Mouse (Mus musculus) hindbrain, embryonic 10.5 days (tissue): ENCODE data around the gene Gm13289. TPM values are rescaled to one million over a fixed set of nuclear protein-coding genes. Genes with fewer than 3 reads are reported as not detected.
"Not testable (repeated sequence)": the region's sequence is repeated elsewhere in the genome, so short reads cannot be mapped to it uniquely, and the experiment has no call there.

Experiments used
- DNase-seq: peaks from one replicate; pipeline ENCODE4 v3.0.0-alpha.2; 2017; ENCODE audit warnings: low spot score
- H3K27ac ChIP-seq: fragments of 300-500 bp; sonication (generic); 2 replicates; pipeline ENCODE4 v1.5.1; 2016; ENCODE audit warnings: mild to moderate bottlenecking, moderate library complexity
- H3K27me3 ChIP-seq: fragments of 300-500 bp; sonication (generic); 2 replicates; pipeline ENCODE4 v1.6.1; 2016; ENCODE audit warnings: mild to moderate bottlenecking; ENCODE audit not compliant: poor library complexity, insufficient read depth, severe bottlenecking
- H3K36me3 ChIP-seq: fragments of 300-500 bp; sonication (generic); 2 replicates; pipeline ENCODE4 v1.6.1; 2016; ENCODE audit warnings: mild to moderate bottlenecking, moderate library complexity
- H3K4me1 ChIP-seq: fragments of 300-500 bp; sonication (generic); replicated peaks from 2 replicates; pipeline ENCODE4 v1.6.1; 2016; ENCODE audit warnings: mild to moderate bottlenecking
- H3K4me3 ChIP-seq: fragments of 300-500 bp; sonication (generic); 2 replicates; pipeline ENCODE4 v1.5.1; 2016; ENCODE audit warnings: mild to moderate bottlenecking, moderate library complexity
- H3K9me3 ChIP-seq: fragments of 300-500 bp; sonication (generic); 2 replicates; pipeline ENCODE4 v1.6.1; 2016; ENCODE audit warnings: mild to moderate bottlenecking, moderate library complexity
- WGBS: fragments of 180-500 bp; shearing (Covaris S2); methylation state at CpG from one replicate; pipeline ENCODE4 v1.1.7; 2016; 5-methylcytosine and 5-hydroxymethylcytosine counted together
- polyA plus RNA-seq: library from polyadenylated mRNA; unstranded; fragments of >200 nt; fragmentation: Nextera tagmentation; extraction: Ambion mirVana; gene quantifications from 2 replicates; pipeline ENCODE4 v1.2.1, GENCODE M21; 2016

The Gm13289 gene
- not detected in 2 replicates for polyA plus RNA-seq

DNA sequence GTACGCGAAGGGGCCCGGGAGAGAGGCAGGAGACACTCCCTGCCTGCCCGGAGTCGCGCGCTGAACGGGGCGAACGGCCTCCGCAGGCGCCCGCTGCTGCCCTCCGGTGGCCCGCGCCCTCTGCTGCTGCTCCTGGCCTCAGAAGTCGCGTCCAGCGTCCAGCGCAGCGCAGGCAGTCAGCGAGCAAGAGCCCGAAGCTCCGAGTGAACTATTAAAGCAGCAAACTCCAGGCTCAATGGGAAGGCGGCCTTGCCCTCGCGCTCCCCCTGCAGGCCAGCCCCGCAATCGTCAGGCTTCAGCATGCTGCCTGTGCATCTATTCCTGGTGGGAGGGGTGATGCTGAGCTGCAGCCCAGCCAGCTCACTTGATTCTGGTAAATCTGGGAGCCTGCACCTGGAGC lies at the start of gene Gm13289:
Gene Gm13289 (plus strand): TSS at position 301 of the 400 bp plus-strand sequence.
- not testable (repeated sequence) for H3K27me3 ChIP-seq, H3K27ac ChIP-seq, H3K4me1 ChIP-seq, DNase-seq, H3K4me3 ChIP-seq, H3K36me3 ChIP-seq, H3K9me3 ChIP-seq
- WGBS = no CpG with 5 or more reads among the region's 29 CpGs

DNA sequence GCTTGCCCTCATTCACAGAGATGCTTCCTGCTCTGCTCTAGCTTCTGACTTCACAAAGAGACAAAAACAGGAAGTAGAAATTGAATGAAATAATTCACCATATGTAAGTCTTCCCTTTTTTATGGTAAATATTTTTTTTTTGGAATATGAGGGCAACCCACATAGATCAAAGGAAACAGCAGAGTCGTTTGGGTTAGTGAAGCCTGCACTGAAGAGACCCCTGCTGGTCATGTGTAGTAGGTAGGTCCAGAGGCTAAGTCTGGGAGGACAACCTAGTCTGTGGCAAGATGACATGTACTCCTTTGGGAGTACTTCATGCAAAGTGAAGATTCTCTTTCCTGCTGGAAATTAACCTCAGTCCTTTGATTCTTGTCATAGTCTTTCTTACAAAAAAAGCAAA lies 49.4 kb upstream of the Gm13289 start:
- Histone ChIP-seq H3K36me3 (no peaks in the 10 kb centered on the region), H3K4me3 (no peak overlapping the region), H3K27ac (no peak overlapping the region), H3K4me1 (no peaks in the 10 kb centered on the region), H3K27me3 (no peaks in the 10 kb centered on the region), H3K9me3 (no peaks in the 10 kb centered on the region)
- 5% methylated on average over 1 of the region's 1 CpGs for WGBS
- no peak for DNase-seq

DNA sequence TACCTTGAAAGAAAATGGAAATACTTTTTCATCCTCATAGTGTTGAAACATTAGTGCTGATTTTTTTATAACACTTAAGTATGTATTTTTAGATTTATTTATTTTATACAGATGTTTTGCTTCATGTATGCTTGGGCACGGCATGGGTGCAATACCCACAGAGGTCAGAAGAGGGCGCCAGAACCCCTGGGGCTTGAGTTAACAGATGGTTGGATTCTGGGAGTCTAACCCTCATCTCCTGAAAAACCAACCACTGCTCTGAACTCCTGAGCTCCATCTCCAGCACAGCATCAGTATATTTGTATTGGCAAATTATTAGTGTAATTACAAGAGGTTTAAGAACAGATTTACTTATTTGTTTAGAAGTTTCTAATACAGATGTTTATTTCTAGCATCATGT lies 38.2 kb upstream of the Gm13289 start:
- H3K36me3 ChIP-seq = no peaks in the 10 kb centered on the region
- no peaks in the 10 kb centered on the region for H3K27me3 ChIP-seq
- H3K9me3 ChIP-seq = no peaks in the 10 kb centered on the region
- peak; percentile 83 for DNase-seq
- WGBS = 7% methylated on average over 2 of the region's 2 CpGs
- no peaks in the 10 kb centered on the region for H3K4me1 ChIP-seq
- H3K4me3 ChIP-seq = no peak overlapping the region
- no peak overlapping the region for H3K27ac ChIP-seq

DNA sequence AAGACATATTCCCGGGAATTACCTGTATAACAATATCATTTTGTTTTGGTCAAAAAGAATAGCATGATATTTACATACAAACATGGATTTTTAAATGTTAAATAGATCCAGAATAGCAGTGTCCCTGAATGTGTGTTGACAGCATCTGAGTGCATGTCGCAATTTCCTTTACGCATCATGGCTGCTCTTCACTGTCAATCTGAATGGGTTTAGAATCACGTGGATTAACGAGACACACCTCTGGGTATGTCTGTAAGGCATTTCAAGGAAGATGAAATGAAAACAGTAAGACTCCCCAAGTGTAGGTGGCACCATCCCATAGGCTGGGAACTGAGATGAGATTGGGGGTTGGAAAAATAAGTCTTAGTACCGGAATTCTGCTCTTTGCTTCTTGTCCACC lies 37.7 kb upstream of the Gm13289 start:
- Histone ChIP-seq H3K27ac (no peak overlapping the region), H3K4me3 (no peak overlapping the region), H3K9me3 (no peaks in the 10 kb centered on the region), H3K27me3 (no peaks in the 10 kb centered on the region), H3K4me1 (no peaks in the 10 kb centered on the region), H3K36me3 (no peaks in the 10 kb centered on the region)
- 93% methylated on average over 6 of the region's 6 CpGs for WGBS
- DNase-seq = no peak

DNA sequence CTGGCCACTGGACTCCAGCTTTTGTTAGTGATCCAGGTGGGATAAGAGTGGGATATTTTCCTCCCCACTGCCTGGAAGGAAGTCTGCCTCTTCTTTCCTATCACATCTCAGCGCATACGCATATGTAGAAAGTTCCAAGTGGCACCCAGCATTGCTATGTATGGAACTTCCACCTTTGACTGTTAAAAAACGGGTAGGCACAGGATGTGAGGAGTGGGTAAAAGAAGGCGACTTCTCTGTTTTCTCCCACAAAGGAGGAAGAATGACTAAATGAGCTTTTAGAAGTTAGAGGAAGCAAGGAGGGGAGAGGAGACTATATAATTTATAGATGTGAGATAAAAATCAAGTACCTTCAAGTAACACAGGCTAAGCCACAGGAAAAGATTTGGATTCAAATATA lies 35.3 kb upstream of the Gm13289 start:
- no peak for DNase-seq

DNA sequence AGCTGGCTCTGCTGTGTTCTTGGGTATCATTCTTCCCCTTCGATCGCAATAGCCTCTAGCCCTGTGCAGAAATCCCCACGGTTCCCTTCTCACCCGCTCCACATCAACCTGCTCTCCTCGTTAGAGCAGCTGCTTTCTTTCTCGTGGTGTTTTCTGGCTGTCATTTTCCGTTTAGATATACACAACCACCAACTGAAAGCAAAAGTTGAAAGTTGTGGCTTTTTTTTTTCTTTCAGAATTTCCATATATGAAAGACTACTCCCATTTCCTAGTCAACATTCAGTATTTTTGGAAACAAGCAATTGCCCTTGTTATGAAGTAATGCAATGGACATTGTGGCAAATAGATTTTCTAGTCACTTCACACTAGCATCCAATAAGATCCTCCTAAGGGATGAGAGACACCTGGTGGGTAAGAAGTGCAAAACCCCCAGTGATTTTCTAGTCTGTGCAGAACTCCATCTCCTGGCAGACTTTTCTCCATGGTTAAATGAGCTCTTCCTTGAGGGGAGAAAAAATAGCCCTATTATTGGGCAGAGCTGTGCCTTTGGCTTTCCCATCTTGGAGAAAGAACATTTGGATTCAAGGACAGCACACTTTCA lies 33.9 kb upstream of the Gm13289 start:
- 86% methylated on average over 7 of the region's 7 CpGs for WGBS
- no peak for DNase-seq
- no peaks in the 10 kb centered on the region for H3K36me3 ChIP-seq

More for the DNA sequence above, 35.3 kb upstream of the Gm13289 start:
- no peak overlapping the region for H3K4me3 ChIP-seq
- H3K27ac ChIP-seq = no peak overlapping the region
- no peaks in the 10 kb centered on the region for H3K4me1 ChIP-seq
- H3K36me3 ChIP-seq = no peaks in the 10 kb centered on the region
- H3K9me3 ChIP-seq = no peaks in the 10 kb centered on the region
- 94% methylated on average over 4 of the region's 4 CpGs for WGBS
- no peaks in the 10 kb centered on the region for H3K27me3 ChIP-seq

DNA sequence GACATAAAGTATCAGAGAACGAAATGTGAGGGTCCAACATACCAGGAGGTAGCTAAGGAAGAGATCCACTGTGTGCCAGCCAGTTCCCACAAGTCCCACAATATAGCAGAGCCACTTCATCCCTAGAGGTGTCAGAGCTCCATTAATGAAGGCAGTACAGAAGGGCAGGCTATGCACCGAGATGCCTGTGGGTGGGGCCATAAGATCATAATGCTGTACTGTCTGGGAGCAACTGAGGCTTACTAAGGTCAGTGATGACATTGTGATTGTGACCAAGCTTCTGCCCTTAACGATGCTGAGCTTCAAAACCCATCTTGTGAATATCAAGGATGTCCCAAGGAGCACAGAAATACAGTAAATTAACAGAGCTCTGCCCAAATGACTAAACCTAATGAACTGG lies 32.5 kb upstream of the Gm13289 start:
- WGBS = 84% methylated on average over 3 of the region's 3 CpGs
- H3K4me1 ChIP-seq = no peaks in the 10 kb centered on the region
- no peak overlapping the region for H3K27ac ChIP-seq
- DNase-seq = no peak
- no peak overlapping the region for H3K4me3 ChIP-seq
- H3K9me3 ChIP-seq = no peaks in the 10 kb centered on the region
- H3K36me3 ChIP-seq = no peaks in the 10 kb centered on the region
- H3K27me3 ChIP-seq = no peaks in the 10 kb centered on the region

More for the DNA sequence above, 33.9 kb upstream of the Gm13289 start:
- Histone ChIP-seq H3K27ac (no peak overlapping the region), H3K9me3 (no peaks in the 10 kb centered on the region), H3K4me1 (no peaks in the 10 kb centered on the region), H3K4me3 (no peak overlapping the region), H3K27me3 (no peaks in the 10 kb centered on the region)

DNA sequence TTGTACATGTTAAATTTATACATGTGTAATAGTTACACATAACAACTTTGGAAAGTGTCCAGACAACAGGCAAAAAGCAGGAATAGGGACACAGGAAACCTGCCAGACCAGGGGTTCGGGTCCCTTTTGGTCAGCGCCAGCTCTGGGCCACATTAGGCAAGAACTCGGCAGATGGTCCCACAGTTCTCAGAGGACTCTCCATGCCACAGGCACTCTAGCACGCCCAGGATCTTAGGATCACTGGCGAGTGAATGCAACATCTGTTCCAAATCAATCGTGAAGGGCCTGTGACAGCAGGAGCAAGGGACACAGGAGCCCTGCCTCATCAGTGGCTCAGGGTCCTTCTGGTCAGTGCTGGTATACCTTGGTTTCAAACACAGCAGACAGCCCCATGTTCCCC lies 26.8 kb upstream of the Gm13289 start:
- Histone ChIP-seq H3K36me3 (no peaks in the 10 kb centered on the region), H3K9me3 (no peaks in the 10 kb centered on the region), H3K27ac (no peak overlapping the region), H3K4me1 (no peaks in the 10 kb centered on the region), H3K4me3 (no peak overlapping the region), H3K27me3 (no peaks in the 10 kb centered on the region)
- no peak for DNase-seq
- 63% methylated on average over 6 of the region's 6 CpGs for WGBS

DNA sequence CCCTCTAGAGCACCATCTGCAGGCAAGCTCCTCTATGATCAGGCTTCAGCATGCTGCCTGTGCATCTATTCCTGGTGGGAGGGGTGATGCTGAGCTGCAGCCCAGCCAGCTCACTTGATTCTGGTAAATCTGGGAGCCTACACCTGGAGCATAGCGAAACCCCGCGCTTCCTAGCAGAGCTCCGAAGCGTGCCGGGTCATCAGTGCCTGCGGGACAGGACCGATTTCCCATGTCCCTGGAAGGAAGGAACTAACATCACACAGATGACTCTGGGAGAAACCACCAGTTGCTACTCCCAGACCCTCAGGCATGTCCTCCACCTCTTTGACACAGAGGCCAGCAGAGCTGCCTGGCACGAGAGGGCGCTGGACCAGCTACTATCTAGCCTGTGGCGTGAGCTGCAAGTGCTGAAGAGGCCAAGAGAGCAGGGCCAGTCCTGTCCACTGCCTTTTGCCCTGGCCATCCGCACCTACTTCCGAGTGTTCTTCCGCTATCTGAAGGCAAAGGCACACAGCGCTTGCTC lies 21.8 kb upstream of the Gm13289 start, which contains the start of gene Gm13271:
Gene Gm13271 (plus strand): TSS at position 51 of the 523 bp plus-strand sequence.
- WGBS = 75% methylated on average over 15 of the region's 15 CpGs
- not testable (repeated sequence) for H3K27ac ChIP-seq, H3K4me3 ChIP-seq, DNase-seq, H3K9me3 ChIP-seq, H3K27me3 ChIP-seq, H3K4me1 ChIP-seq, H3K36me3 ChIP-seq

DNA sequence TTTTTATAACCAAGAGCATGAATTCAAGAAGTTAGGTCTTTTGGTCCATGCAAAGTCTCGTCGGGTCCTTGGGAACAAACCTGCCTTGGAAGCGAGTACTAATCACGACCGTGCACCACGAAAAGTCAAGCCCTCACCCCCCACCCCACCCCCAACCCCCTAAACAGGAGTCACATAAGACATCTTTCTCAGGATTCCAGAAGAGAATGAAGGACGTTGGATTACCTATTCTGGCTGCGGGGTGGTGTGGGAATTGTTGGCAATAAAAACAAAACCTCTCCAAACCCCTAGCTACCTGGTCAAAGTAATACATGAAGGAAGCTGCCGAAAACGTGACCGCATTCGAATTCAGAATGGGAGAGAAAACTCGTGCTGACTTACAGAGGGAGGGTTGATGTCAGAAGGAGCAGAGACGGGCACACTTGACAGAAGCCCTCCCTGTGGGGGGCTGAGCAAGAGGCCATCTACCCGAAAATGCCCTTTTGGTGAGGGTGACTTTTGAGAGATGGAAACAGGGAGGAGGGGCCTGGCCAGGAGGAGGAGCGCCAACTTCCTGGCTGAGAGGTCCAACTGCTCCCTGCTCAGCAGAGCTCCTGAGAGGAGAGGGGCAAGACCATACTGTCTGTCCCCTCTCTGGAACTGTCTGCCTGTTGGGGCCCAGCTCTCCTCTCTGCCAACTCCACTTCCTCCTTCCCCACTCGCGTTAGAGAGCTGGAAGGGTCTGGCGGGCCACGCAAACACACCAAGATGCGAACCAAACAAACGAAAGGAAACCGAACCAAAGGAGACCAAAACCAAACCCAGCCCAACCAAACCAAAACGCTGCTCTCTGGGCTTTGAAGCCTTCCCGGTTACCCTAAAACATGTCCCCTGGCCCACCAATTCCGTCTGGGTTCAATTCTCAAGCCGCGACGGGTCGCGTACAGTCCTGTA lies 19.9 kb upstream of the Gm13289 start:
- peak; percentile 60 for DNase-seq
- not testable (repeated sequence) for H3K36me3 ChIP-seq, H3K9me3 ChIP-seq, H3K27me3 ChIP-seq, H3K4me1 ChIP-seq
- H3K4me3 ChIP-seq = peak overlapping the region; percentile 60
- WGBS = 13% methylated on average over 29 of the region's 31 CpGs
- peak overlapping the region; percentile 90 for H3K27ac ChIP-seq

DNA sequence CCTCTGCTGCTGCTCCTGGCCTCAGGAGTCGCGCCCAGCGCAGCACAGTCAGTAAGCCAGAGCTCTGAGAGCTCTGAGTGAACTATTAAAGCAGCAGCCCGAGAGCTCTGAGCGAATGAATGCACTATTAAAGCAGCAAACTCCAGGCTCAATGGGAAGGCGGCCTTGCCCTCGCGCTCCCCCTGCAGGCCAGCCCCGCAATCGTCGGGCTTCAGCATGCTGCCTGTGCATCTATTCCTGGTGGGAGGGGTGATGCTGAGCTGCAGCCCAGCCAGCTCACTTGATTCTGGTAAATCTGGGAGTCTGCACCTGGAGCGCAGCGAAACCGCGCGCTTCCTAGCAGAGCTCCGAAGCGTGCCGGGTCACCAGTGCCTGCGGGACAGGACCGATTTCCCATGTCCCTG lies 19.1 kb upstream of the Gm13289 start:
- WGBS = under 1% methylated on average over 21 of the region's 21 CpGs

DNA sequence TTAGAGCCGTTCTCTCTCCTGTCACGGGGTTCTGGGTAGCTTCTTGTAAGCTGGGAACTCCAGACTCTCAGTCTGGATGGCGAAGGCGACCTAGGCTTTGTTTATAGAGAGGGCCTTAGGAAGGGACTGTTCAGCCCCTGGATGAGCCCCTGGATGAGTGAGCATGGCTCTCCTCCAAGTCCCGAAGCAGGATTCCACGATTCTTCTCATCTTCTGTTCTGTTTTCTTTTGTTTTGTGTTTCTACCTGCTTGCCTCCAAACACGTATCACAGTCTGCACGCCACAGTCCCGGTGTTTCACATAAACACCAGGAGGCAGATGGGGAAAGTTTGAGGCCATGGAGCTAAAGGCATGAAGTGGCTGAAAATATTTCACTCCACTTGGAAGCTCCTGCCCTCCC lies 18.0 kb upstream of the Gm13289 start:
- 89% methylated on average over 9 of the region's 9 CpGs for WGBS
- H3K27ac ChIP-seq, H3K4me1 ChIP-seq, H3K27me3 ChIP-seq, H3K9me3 ChIP-seq, DNase-seq, H3K4me3 ChIP-seq, H3K36me3 ChIP-seq: not testable (repeated sequence)

More for the DNA sequence above, 19.1 kb upstream of the Gm13289 start:
- not testable (repeated sequence) for H3K36me3 ChIP-seq, H3K27me3 ChIP-seq, H3K9me3 ChIP-seq, H3K4me1 ChIP-seq
- peak overlapping the region; percentile 90 for H3K27ac ChIP-seq
- peak; percentile 88 for DNase-seq
- H3K4me3 ChIP-seq = peak overlapping the region; percentile 60

DNA sequence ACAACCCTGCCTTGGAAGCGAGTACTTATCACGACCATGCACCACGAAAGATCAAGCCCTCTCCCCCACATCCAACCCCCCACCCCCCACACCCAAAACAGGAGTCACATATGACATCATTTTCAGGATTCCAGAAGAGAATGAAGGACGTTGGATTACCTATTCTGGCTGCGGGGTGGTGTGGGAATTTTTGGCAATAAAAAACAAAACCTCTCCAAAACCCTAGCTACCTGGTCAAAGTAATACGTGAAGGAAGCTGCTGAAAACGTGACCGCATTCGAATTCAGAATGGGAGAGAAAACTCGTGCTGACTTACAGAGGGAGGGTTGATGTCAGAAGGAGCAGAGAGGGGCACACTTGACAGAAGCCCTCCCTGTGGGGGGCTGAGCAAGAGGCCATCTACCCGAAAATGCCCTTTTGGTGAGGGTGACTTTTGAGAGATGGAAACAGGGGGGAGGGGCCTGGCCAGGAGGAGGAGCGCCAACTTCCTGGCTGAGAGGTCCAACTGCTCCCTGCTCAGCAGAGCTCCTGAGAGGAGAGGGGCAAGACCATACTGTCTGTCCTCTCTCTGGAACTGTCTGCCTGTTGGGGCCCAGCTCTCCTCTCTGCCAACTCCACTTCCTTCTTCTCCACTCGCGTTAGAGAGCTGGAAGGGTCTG lies 17.0 kb upstream of the Gm13289 start, which contains the start of gene Gm13283:
Gene Gm13283 (plus strand): TSS at position 510 of the 659 bp plus-strand sequence.
- peak within 1 kb of the TSS; percentile 43 for H3K4me3 ChIP-seq

More for the DNA sequence above, 17.0 kb upstream of the Gm13289 start, which contains the start of gene Gm13283:
- DNase-seq, H3K4me1 ChIP-seq, H3K27me3 ChIP-seq, H3K27ac ChIP-seq, H3K9me3 ChIP-seq, H3K36me3 ChIP-seq: not testable (repeated sequence)
- 22% methylated on average over 11 of the region's 14 CpGs for WGBS
